Mouse (Mus musculus): ENCODE results near the gene Htr6. TPM values are rescaled to one million over a fixed set of nuclear protein-coding genes. Genes with fewer than 3 reads are reported as not detected.

Htr6 gene
- total RNA-seq, 2 experiments from 2014 or later, result 5.9 to 6.9 TPM

GRCm38 (mm10) chr4:139018976-139019375 lies 56.4 kb downstream of the Htr6 start:
- intact Hi-C loops (cut with DNase I), result no loop called here
- Histone ChIP-seq H3K27ac (no peak overlapping the region), H3K4me3 (no peak overlapping the region)
- no peak for DNase-seq (ENCODE audit: extremely low spot score in 1 of 2, low spot score in 2 of 2)
- no peak for TF ChIP-seq CTCF (IDR thresholded peaks at IDR 0.05)

- DNase-seq (ENCODE audit: extremely low spot score in 1 of 2, low spot score in 2 of 2), result no peak
- H3K27ac ChIP-seq, result no peak overlapping the region
- no peak for TF ChIP-seq CTCF (IDR thresholded peaks at IDR 0.05)
- H3K4me3 ChIP-seq, result no peak overlapping the region
- intact Hi-C loops (cut with DNase I), result no loop called here
Measured at GRCm38 (mm10) chr4:139018388-139018787, 57.0 kb downstream of the Htr6 start.

GRCm38 (mm10) chr4:139014793-139015192 lies 60.6 kb downstream of the Htr6 start:
- intact Hi-C loops (cut with DNase I), result no loop called here
- Histone ChIP-seq H3K4me3 (no peak overlapping the region), H3K27ac (no peak overlapping the region)
- DNase-seq (ENCODE audit: extremely low spot score in 1 of 2, low spot score in 2 of 2), result no peak
- peak; percentile 29 for TF ChIP-seq CTCF (IDR thresholded peaks at IDR 0.05)

- Histone ChIP-seq H3K27ac (no peak overlapping the region), H3K4me3 (no peak overlapping the region)
- DNase-seq (ENCODE audit: extremely low spot score in 1 of 2, low spot score in 2 of 2), result no peak
- intact Hi-C loops (cut with DNase I), result no loop called here
- no peak for TF ChIP-seq CTCF (IDR thresholded peaks at IDR 0.05)
Measured at GRCm38 (mm10) chr4:139013281-139013680, 62.1 kb downstream of the Htr6 start.

GRCm38 (mm10) chr4:139011201-139011702 lies 64.1 kb downstream of the Htr6 start:
- no peak for DNase-seq (ENCODE audit: extremely low spot score in 1 of 2, low spot score in 2 of 2)
- H3K4me3 ChIP-seq, result no peak overlapping the region
- intact Hi-C loops (cut with DNase I), result no loop called here
- no peak for TF ChIP-seq CTCF (IDR thresholded peaks at IDR 0.05)
- no peak overlapping the region for H3K27ac ChIP-seq

Other genes starting within 250 kb of the Htr6 start
- 1 to 10 TPM; 4.5 to 4.7 TPM for gene Pla2g5, start 212.1 kb downstream of the Htr6 start, total RNA-seq (2021)
- not detected for gene Gm13030, start 201.6 kb downstream of the Htr6 start, total RNA-seq (2021)
- not detected for gene Pla2g2e, start 197.6 kb downstream of the Htr6 start, total RNA-seq (2021)
- 10 to 100 TPM; 20.3 to 20.4 TPM for gene Otud3, start 161.6 kb downstream of the Htr6 start, total RNA-seq (2021)
- not detected for gene Rnf186, start 108.5 kb downstream of the Htr6 start, total RNA-seq (2021)
- 1 to 10 TPM; 2.0 to 3.7 TPM for gene Tmco4, start 102.7 kb downstream of the Htr6 start, total RNA-seq (2021)
- 10 to 100 TPM; 62.4 to 84.3 TPM for gene Nbl1, start 17.4 kb upstream of the Htr6 start, total RNA-seq (2021)
- 100 to 1,000 TPM; 197 TPM for gene Minos1, start 55.5 kb upstream of the Htr6 start, total RNA-seq (2021)
- 100 to 1,000 TPM; 306 to 324 TPM for gene Capzb, start 117.3 kb upstream of the Htr6 start, total RNA-seq (2021)
- gene Pqlc2, start 235.1 kb upstream of the Htr6 start, total RNA-seq (2021), result 10 to 100 TPM; 13.3 to 13.9 TPM
- gene Akr7a5, start 235.2 kb upstream of the Htr6 start, total RNA-seq (2021), result 10 to 100 TPM; 27.2 to 27.9 TPM